Comparison of ENCODE assay signal across 7 mouse cellular contexts in genomic region chr2:132006561-132007474, GRCm38 (mm10). TPM values are rescaled to one million over a fixed set of nuclear protein-coding genes. Genes with fewer than 3 reads are reported as not detected.
DNase-seq lines count a peak whose midpoint lies in the region; ATAC-seq lines count a peak whose summit lies in the region.

No protein-coding gene starts in this region.

- H3K27me3 ChIP-seq in embryonic facial prominence, embryonic 14.5 days (replicated peaks; ENCODE audit: control insufficient read depth, insufficient read depth, low read length): no peaks in the 10 kb centered on the region
- H3K27me3 ChIP-seq in lung, embryonic 15.5 days: no peaks in the 10 kb centered on the region
- H3K27me3 ChIP-seq in stomach, embryonic 16.5 days (ENCODE audit: control insufficient read depth, insufficient read depth, low read length): no peaks in the 10 kb centered on the region; the same call in 1 of the 2 replicates

- H3K4me1 ChIP-seq in embryonic facial prominence, embryonic 14.5 days (ENCODE audit: control insufficient read depth, insufficient read depth, low read length): peaks cover 21% of the 10 kb centered on the region
- H3K4me1 ChIP-seq in lung, embryonic 15.5 days: peaks cover 42% of the 10 kb centered on the region
- peaks cover 4% of the 10 kb centered on the region; the same call in 1 of the 2 replicates for H3K4me1 ChIP-seq in stomach, embryonic 16.5 days (ENCODE audit: control insufficient read depth, insufficient read depth, low read length)

- H3K9me3 ChIP-seq in embryonic facial prominence, embryonic 14.5 days (ENCODE audit: control insufficient read depth, low read length): no peaks in the 10 kb centered on the region
- H3K9me3 ChIP-seq in lung, embryonic 15.5 days: no peaks in the 10 kb centered on the region
- no peaks in the 10 kb centered on the region for H3K9me3 ChIP-seq in stomach, embryonic 16.5 days (replicated peaks; ENCODE audit: control insufficient read depth, low read length)

- H3K36me3 ChIP-seq in embryonic facial prominence, embryonic 14.5 days (ENCODE audit: control insufficient read depth, insufficient read depth, low read length): no peaks in the 10 kb centered on the region; the same call in 1 of the 2 replicates
- no peaks in the 10 kb centered on the region for H3K36me3 ChIP-seq in lung, embryonic 15.5 days
- 0 out of 2 replicates have a peak, but pooled peaks cover 10% of the 10 kb centered on the region for H3K36me3 ChIP-seq in stomach, embryonic 16.5 days (ENCODE audit: control insufficient read depth, insufficient read depth, low read length)

- ATAC-seq in embryonic facial prominence, embryonic 14.5 days (ENCODE audit: low read depth): peak; percentile 85
- ATAC-seq in lung, embryonic 15.5 days (ENCODE audit: borderline replicate concordance, extremely low read depth, low FRiP score, low TSS enrichment): peak; percentile 80
- peak; percentile 45; the same call in 1 of the 2 replicates for ATAC-seq in stomach, embryonic 16.5 days (ENCODE audit: insufficient read depth, low FRiP score)

- DNase-seq in ovary, adult 18-20 months (ENCODE audit: low spot score): peak; percentile 63
- DNase-seq in ovary, postnatal 14 days (ENCODE audit: low spot score): no peak
- peak; percentile 91 for DNase-seq in embryonic facial prominence, embryonic 14.5 days (ENCODE audit: low spot score)
- peak; percentile 73 to 74 for DNase-seq in heart, postnatal 36 days
- DNase-seq in T-cell, adult 2 months (ENCODE audit: low spot score): no peak

- intact Hi-C loops in heart, postnatal 36 days (cut with DNase I): no loop called here

- no peak overlapping the region for H3K9ac ChIP-seq in embryonic facial prominence, embryonic 14.5 days (ENCODE audit: low read depth, low read length)
- H3K9ac ChIP-seq in lung, embryonic 15.5 days: no peak overlapping the region
- H3K9ac ChIP-seq in stomach, embryonic 16.5 days (ENCODE audit: low read length): no peak overlapping the region

- H3K27ac ChIP-seq in embryonic facial prominence, embryonic 14.5 days (replicated peaks; ENCODE audit: low read depth, low read length): peak overlapping the region; percentile 69
- peak overlapping the region; percentile 84 for H3K27ac ChIP-seq in lung, embryonic 15.5 days
- peak overlapping the region; percentile 26; the same call in 1 of the 2 replicates for H3K27ac ChIP-seq in stomach, embryonic 16.5 days (ENCODE audit: low read length)

- H3K4me2 ChIP-seq in embryonic facial prominence, embryonic 14.5 days (ENCODE audit: low read depth, low read length): no peak overlapping the region
- no peak overlapping the region; the same call in 1 of the 2 replicates for H3K4me2 ChIP-seq in lung, embryonic 15.5 days
- H3K4me2 ChIP-seq in stomach, embryonic 16.5 days (ENCODE audit: low read depth, low read length): no peak overlapping the region

- WGBS in embryonic facial prominence, embryonic 14.5 days: 65% methylated on average over 18 of the region's 18 CpGs
- WGBS in lung, embryonic 15.5 days: 63% methylated on average over 18 of the region's 18 CpGs
- 73% methylated on average over 18 of the region's 18 CpGs for WGBS in stomach, embryonic 16.5 days

- no peak overlapping the region for H3K4me3 ChIP-seq in embryonic facial prominence, embryonic 14.5 days (ENCODE audit: low read depth, low read length)
- no peak overlapping the region for H3K4me3 ChIP-seq in lung, embryonic 15.5 days
- H3K4me3 ChIP-seq in stomach, embryonic 16.5 days (replicated peaks; ENCODE audit: low read length): no peak overlapping the region

RNA-seq across cellular contexts. Expression of gene Rassf2, which starts 23.2 kb away (rescaled TPM):
- polyA plus RNA-seq in embryonic facial prominence, embryonic 14.5 days (2014; fragmentation: Nextera tagmentation; extraction: Ambion mirVana): 23.0 and 23.1 TPM in 2 replicates
- total RNA-seq in heart, postnatal 36 days (2021): 1 to 10 TPM; 8.5 to 9.5 TPM
- 11.9 and 13.5 TPM in 2 replicates for polyA plus RNA-seq in lung, embryonic 15.5 days (2015; fragmentation: Nextera tagmentation; extraction: Ambion mirVana)
- polyA plus RNA-seq in stomach, embryonic 16.5 days (2015; fragmentation: Nextera tagmentation; extraction: Ambion mirVana): 13.4 and 16.4 TPM in 2 replicates

RNA-seq across cellular contexts. Expression of gene Prnd, which starts 56.2 kb away (rescaled TPM):
- 46.9 and 47.6 TPM in 2 replicates for polyA plus RNA-seq in embryonic facial prominence, embryonic 14.5 days (2014; fragmentation: Nextera tagmentation; extraction: Ambion mirVana)
- total RNA-seq in heart, postnatal 36 days (2021): 1 to 10 TPM; 1.4 to 2.4 TPM
- polyA plus RNA-seq in lung, embryonic 15.5 days (2015; fragmentation: Nextera tagmentation; extraction: Ambion mirVana): 44.2 and 44.8 TPM in 2 replicates
- 39.3 and 44.0 TPM in 2 replicates for polyA plus RNA-seq in stomach, embryonic 16.5 days (2015; fragmentation: Nextera tagmentation; extraction: Ambion mirVana)

Comparison
In these comparisons a context has a peak if more than half of its experiments do, and no peak if none do; other contexts are left out.
1. DNase-seq: peak in ovary, adult 18-20 months (single experiment), embryonic facial prominence, embryonic 14.5 days (single experiment) and heart, postnatal 36 days (2 of 2); none in ovary, postnatal 14 days (single experiment) and T-cell, adult 2 months (single experiment).
2. H3K27ac ChIP-seq: peak in every context shown above with its lines; median percentile 84 in lung, embryonic 15.5 days; 69 in embryonic facial prominence, embryonic 14.5 days; 26 in stomach, embryonic 16.5 days.
3. Peak in every context shown above with its lines, with median percentiles within 50 percentile points of each other: ATAC-seq.